Mouse (Mus musculus): ENCODE measurements around the gene Sufu. TPM values are rescaled to one million over a fixed set of nuclear protein-coding genes. Genes with fewer than 3 reads are reported as not detected.
A peak's percentile ranks its signal among the peaks of the same experiment; 100 is the strongest.

The Sufu gene
- polyA plus RNA-seq, 1 experiment from 2014 or later, result 50.2 TPM

- under 1% methylated on average over 50 of the region's 50 CpGs for WGBS
- Histone ChIP-seq H3K36me3 (peaks cover 16% of the 10 kb centered on the region), H3K27me3 (ENCODE audit: low read depth, poor library complexity, severe bottlenecking) (no peaks in the 10 kb centered on the region), H3K4me3 (peak overlapping the region; percentile 91), H3K27ac (replicated peaks) (peak overlapping the region; percentile 99), H3K9me3 (replicated peaks) (no peaks in the 10 kb centered on the region), H3K4me1 (peaks cover 34% of the 10 kb centered on the region)
- DNase-seq (ENCODE audit: low spot score), result peak; percentile 60
These were observed 104.1 kb downstream of the Sufu start for GRCm38 (mm10) chr19:46500581-46501341.

DNA sequence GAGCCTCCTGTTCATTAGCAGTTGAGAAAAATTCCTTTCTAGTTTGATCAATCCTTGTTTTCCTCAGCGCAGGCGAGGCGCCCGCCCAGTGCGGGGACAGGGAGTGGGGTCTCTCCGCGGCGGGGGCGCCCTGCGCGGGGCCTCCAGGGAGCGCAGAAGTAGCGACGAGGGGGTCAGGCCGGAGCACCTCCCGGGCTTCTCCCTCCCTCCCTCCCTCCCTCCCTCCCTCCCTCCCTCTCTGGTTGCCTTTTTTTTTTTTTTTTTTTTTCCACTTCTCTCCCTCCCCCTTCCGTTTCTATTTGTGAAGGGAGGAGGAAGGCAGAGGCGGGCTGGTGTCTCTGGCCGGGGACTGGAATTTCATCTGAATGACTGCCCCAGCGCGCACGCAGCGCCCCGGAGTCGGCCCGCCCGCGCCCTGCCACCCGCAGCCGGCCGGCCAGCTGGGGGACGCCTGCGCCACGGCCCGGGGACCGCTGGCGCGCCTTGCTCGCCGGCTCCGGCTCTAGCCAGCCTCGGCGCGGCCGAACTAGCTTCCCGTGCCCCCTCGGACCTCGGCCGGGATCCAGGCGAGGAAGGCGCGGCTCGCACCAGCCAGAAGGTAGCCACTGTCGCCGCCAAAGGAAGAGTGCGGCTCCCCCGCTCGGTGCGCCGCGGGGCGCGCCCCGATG lies 104.8 kb downstream of the Sufu start, which contains the start of gene Trim8:
Gene Trim8, plus strand, starts transcription at position 302 of the 668 bp plus-strand sequence.
- peak; percentile 91 for DNase-seq (ENCODE audit: low spot score)
- Histone ChIP-seq H3K4me3 (peak within 1 kb of the TSS; percentile 91), H3K9me3 (replicated peaks) (no peaks in the 10 kb centered on the region), H3K27me3 (ENCODE audit: low read depth, poor library complexity, severe bottlenecking) (no peaks in the 10 kb centered on the region), H3K27ac (replicated peaks) (peak within 1 kb of the TSS; percentile 99), H3K4me1 (peaks cover 42% of the 10 kb centered on the region), H3K36me3 (peaks cover 24% of the 10 kb centered on the region)
- WGBS, result under 1% methylated on average over 60 of the region's 64 CpGs

DNA sequence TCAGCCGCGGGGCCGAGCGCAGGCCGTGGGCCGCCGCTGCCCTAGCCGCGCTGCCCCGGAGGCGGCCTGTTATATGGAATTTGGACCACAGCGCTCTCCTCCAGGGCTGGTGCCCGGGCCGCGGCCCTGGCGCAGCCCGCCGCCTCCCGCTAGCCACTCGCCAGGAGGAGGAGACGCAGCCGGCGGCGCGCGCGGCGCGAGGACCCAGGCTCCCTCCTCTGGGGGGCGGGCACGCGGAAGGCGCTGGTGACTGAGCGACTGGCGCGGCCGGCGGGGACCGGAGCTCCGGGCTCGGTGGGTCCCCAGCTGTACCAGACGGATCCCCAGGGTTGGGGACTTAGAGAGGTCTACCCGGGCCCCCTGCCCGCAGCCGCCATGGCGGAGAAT lies 105.4 kb downstream of the Sufu start:
- H3K36me3 ChIP-seq, result peaks cover 29% of the 10 kb centered on the region
- no peaks in the 10 kb centered on the region for H3K27me3 ChIP-seq (ENCODE audit: low read depth, poor library complexity, severe bottlenecking)
- WGBS, result under 1% methylated on average over 46 of the region's 46 CpGs
- peak overlapping the region; percentile 99 for H3K27ac ChIP-seq (replicated peaks)
- H3K9me3 ChIP-seq (replicated peaks), result no peaks in the 10 kb centered on the region
- DNase-seq (ENCODE audit: low spot score), result no peak
- H3K4me3 ChIP-seq, result peak overlapping the region; percentile 91
- peaks cover 47% of the 10 kb centered on the region for H3K4me1 ChIP-seq

GRCm38 (mm10) chr19:46502471-46503166 lies 105.9 kb downstream of the Sufu start:
- under 1% methylated on average over 53 of the region's 53 CpGs for WGBS
- Histone ChIP-seq H3K27me3 (ENCODE audit: low read depth, poor library complexity, severe bottlenecking) (no peaks in the 10 kb centered on the region), H3K4me3 (peak overlapping the region; percentile 91), H3K9me3 (replicated peaks) (no peaks in the 10 kb centered on the region), H3K27ac (replicated peaks) (peak overlapping the region; percentile 99), H3K4me1 (peaks cover 53% of the 10 kb centered on the region), H3K36me3 (peaks cover 35% of the 10 kb centered on the region)
- peak; percentile 70 for DNase-seq (ENCODE audit: low spot score)

DNA sequence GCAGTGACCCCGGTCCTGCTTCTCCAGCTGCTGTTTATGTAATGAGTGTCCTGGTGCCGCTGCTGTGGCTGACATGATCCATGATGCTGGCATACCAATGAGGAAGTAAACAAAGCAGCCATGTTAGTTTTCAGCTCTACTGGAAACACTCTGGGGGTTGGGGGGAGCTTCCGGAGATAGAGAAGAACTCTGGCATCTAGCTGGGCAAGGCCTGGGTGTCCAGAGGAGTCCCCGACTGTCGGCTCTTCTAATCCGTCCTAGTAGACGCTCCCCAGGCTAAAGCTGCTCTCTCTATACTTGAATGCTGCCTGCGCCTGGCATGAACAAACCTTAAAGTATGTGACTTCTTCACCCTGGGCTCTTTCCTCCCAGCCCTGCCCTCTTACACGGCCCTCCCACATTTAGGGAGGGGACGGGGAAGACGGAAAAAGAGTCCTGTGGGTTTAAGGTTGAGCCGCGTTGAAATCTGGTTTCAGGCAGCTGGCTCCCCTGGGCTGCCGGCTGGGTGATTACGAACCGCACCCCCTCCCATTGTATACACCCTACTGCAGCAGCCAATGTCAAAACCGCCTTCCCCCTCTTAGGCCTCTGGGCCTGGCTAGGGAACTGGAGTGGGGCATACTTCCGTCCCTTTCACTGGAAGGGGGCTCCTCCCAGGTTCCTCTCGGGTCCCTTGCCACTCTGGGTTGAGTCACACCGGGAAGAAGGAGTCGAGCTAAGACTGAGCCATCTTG lies 106.8 kb downstream of the Sufu start:
- Histone ChIP-seq H3K36me3 (peaks cover 44% of the 10 kb centered on the region), H3K4me1 (peaks cover 62% of the 10 kb centered on the region), H3K27me3 (ENCODE audit: low read depth, poor library complexity, severe bottlenecking) (no peaks in the 10 kb centered on the region), H3K27ac (replicated peaks) (peak overlapping the region; percentile 99), H3K4me3 (peak overlapping the region; percentile 91), H3K9me3 (replicated peaks) (no peaks in the 10 kb centered on the region)
- DNase-seq (ENCODE audit: low spot score), result peak; percentile 60
- under 1% methylated on average over 21 of the region's 21 CpGs for WGBS

DNA sequence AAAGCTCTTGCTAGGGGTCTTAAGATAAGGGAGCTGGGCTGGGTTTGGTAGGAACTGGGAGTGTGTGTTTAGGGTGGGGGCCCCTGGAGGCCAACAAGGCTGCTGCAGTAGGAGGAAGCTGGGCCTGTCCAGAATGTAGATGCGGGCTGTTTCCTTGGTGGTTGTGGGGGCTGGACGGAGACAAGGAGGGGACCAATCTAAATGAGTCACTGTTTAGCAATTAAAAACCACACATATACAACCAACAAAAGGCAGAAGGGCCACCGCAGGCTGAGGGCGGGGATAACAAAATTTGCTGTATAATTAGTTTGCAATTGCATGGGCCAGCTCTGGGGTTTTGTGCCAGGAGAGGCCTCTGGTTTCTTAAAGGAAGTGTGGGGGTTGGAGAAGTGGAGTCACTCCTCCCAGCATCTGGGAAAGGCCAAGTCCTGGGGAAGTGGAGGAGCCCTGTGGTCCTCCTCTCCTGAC lies 107.4 kb downstream of the Sufu start:
- 5% methylated on average over 4 of the region's 4 CpGs for WGBS
- Histone ChIP-seq H3K9me3 (replicated peaks) (no peaks in the 10 kb centered on the region), H3K4me1 (peaks cover 64% of the 10 kb centered on the region), H3K27ac (replicated peaks) (peak overlapping the region; percentile 99), H3K36me3 (peaks cover 50% of the 10 kb centered on the region), H3K4me3 (peak overlapping the region; percentile 91), H3K27me3 (ENCODE audit: low read depth, poor library complexity, severe bottlenecking) (no peaks in the 10 kb centered on the region)
- no peak for DNase-seq (ENCODE audit: low spot score)

DNA sequence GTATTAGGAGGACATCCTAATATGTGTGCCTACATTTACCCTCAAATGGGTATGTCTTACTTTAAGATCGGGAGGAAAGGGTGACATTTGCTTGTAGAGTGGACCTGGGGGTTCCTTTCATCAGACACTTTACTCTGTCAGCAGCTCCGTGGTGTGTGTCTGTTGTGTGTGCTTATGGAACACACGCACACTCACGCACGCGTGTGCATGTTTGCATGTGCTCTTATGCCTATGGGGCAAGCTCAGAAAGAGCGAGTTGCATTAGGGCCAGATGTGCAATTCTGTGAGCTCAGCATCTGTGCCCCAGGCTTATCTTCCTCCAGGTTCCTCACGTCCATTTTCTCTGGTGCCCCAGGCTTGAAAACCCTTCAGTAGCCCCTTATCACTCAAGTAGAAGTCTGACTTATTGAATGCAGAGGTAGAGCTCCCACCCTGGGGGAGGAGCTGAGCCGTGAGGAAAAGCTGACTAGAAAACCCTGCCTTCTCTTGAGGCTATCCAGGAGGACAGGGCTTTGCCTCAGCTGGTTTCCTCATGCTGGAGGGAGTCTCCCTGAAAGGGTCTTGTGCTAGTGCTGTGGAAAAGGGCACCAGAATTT lies 108.2 kb downstream of the Sufu start:
- Histone ChIP-seq H3K9me3 (replicated peaks) (no peaks in the 10 kb centered on the region), H3K4me3 (peak overlapping the region; percentile 91), H3K27ac (replicated peaks) (peak overlapping the region; percentile 99), H3K36me3 (peaks cover 58% of the 10 kb centered on the region), H3K4me1 (peaks cover 69% of the 10 kb centered on the region), H3K27me3 (ENCODE audit: low read depth, poor library complexity, severe bottlenecking) (no peaks in the 10 kb centered on the region)
- 68% methylated on average over 9 of the region's 9 CpGs for WGBS
- no peak for DNase-seq (ENCODE audit: low spot score)

- Histone ChIP-seq H3K9me3 (replicated peaks) (no peaks in the 10 kb centered on the region), H3K4me3 (peak overlapping the region; percentile 91), H3K4me1 (peaks cover 75% of the 10 kb centered on the region), H3K27me3 (ENCODE audit: low read depth, poor library complexity, severe bottlenecking) (no peaks in the 10 kb centered on the region), H3K36me3 (peaks cover 67% of the 10 kb centered on the region), H3K27ac (replicated peaks) (peak overlapping the region; percentile 99)
- WGBS, result 83% methylated on average over 8 of the region's 8 CpGs
- DNase-seq (ENCODE audit: low spot score), result no peak
These were observed 109.1 kb downstream of the Sufu start for GRCm38 (mm10) chr19:46505646-46506371.

DNA sequence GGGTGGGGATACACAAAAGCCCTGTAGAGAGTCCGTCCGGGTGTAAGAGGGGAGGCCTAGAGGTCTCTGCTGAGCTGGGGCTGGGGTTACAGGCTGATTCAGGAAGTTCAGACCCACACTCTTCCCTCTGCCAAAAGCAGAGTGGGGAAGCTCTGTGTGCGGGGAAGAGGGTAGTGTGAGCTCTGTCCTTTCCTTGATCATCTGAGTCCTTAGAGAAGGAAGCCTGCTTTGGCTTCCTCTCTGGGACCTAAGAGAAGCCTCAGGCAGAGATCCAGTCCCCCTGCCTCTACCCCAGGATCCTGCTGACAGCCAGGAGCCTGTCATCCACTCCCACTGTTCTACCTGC lies 109.6 kb downstream of the Sufu start:
- Histone ChIP-seq H3K36me3 (peaks cover 72% of the 10 kb centered on the region), H3K27ac (replicated peaks) (peak overlapping the region; percentile 99), H3K27me3 (ENCODE audit: low read depth, poor library complexity, severe bottlenecking) (no peaks in the 10 kb centered on the region), H3K9me3 (replicated peaks) (no peaks in the 10 kb centered on the region), H3K4me1 (peaks cover 77% of the 10 kb centered on the region), H3K4me3 (peak overlapping the region; percentile 91)
- WGBS, result 57% methylated on average over 3 of the region's 3 CpGs
- no peak for DNase-seq (ENCODE audit: low spot score)

DNA sequence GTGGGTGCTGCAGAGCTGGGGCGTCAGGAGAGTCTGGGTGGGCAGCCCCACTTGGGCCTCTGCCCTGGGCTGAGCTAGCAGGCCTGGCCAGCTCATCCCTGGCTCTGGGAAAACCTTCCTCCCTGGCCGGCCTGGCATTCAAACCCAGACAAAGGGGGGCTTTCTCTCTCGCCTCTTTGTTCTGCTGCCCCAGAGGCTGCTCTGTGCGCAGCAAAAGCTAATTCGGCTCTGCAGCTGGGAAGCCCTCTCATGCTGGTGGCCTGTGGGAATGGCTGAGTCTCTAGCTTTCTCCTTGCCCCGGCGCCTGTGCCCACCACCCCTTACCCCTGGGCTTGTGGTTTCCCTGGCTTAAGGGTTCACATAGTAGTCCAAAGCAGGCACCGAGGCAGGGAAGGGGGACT lies 110.5 kb downstream of the Sufu start:
- Histone ChIP-seq H3K27me3 (ENCODE audit: low read depth, poor library complexity, severe bottlenecking) (no peaks in the 10 kb centered on the region), H3K4me1 (peaks cover 82% of the 10 kb centered on the region), H3K27ac (replicated peaks) (peak overlapping the region; percentile 99), H3K36me3 (peaks cover 81% of the 10 kb centered on the region), H3K9me3 (replicated peaks) (no peaks in the 10 kb centered on the region), H3K4me3 (peak overlapping the region; percentile 91)
- 27% methylated on average over 8 of the region's 8 CpGs for WGBS
- DNase-seq (ENCODE audit: low spot score), result peak; percentile 76

DNA sequence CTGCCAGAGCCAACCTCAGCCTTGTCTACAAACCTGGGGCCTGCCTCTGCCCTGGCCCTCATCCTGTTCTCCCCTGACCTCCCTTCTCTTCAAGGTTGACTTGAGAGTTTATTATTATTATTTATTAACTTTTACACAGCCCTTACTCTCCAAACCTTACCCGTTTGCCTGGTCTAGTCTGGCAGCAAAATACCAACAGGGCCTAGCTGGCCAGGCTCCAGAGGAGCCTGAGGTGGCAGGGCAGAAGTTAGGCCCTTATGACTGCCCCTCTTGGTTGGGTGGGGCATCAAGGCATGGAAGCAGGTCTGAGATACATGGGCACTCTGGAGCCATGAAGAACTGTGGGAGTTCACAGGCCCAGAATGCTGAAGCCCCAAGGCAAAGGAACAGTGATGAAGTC lies 111.1 kb downstream of the Sufu start:
- WGBS, result 89% methylated on average over 1 of the region's 1 CpGs
- peaks cover 79% of the 10 kb centered on the region for H3K4me1 ChIP-seq
- H3K9me3 ChIP-seq (replicated peaks), result no peaks in the 10 kb centered on the region

More for the DNA sequence above, 111.1 kb downstream of the Sufu start:
- DNase-seq (ENCODE audit: low spot score), result no peak
- H3K4me3 ChIP-seq, result peak overlapping the region; percentile 91
- H3K27ac ChIP-seq (replicated peaks), result peak overlapping the region; percentile 99
- H3K27me3 ChIP-seq (ENCODE audit: low read depth, poor library complexity, severe bottlenecking), result no peaks in the 10 kb centered on the region
- H3K36me3 ChIP-seq, result peaks cover 87% of the 10 kb centered on the region

Data from midbrain, embryonic 10.5 days (tissue).